Mouse (Mus musculus) fat pad, adult 2 months (tissue): ENCODE results near the gene Gm20517.

Experiments
- DNase-seq: peaks from one replicate; pipeline ENCODE4 v3.0.0-alpha.2; 2011; ENCODE audit warnings: low read depth, low spot score; ENCODE audit errors: extremely low read depth

Gm20517 gene

DNA sequence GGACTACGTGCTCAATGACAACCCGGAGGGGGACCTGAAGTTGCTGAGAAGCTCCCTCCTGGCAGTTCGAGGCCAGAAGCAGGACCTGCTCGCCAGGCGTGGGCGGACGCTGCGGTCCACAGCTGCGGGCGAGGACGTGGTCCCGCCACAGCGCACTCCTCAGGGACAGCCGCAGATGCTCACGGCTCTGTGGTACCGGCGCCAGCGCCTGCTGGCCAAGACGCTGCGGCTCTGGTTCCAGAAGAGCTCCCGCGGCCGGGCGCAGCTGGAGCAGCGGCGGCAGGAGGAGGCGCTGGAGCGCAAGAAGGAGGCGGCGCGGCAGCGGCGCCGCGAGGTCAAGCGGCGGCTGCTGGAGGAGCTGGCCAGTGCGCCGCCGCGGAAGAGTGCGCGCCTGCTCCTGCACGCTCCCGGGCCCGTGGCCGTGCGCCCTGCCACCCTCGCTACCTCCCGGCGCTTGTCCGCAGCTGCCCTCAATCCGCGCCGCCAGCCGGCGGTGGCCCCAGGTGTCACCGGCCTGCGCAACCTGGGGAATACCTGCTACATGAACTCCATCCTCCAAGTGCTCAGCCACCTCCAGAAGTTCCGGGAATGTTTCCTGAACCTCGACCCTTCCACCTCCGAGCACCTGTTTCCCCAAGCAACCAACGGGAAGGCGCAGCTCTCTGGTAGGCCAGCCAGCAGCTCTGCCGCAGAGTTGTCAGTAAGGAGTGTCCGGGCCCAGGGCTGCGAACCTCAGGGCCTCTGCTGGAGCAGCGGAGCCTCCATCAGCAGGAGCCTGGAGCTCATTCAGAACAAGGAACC, 61.1 kb downstream of the Gm20517 start:
- no peak for DNase-seq

DNA sequence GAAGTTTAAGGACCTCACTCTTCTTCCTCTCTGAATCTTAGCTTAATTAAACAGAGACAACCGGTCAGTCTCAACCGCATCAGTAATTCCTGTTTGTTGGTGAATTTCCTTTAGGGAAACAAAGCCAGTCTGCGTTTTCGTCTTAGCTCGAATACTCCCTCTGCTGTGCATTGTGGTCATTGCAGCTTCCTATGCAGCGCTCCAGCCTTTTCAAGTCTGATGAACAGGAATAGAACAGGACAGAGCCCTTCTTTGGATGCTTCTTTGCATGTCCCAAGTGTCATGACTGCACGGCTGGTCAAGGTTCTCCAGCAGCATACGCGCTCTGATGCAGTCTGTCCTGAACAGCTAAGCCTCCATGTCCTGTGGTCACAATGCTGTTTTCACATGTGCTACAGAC, 65.2 kb downstream of the Gm20517 start:
- no peak for DNase-seq

DNA sequence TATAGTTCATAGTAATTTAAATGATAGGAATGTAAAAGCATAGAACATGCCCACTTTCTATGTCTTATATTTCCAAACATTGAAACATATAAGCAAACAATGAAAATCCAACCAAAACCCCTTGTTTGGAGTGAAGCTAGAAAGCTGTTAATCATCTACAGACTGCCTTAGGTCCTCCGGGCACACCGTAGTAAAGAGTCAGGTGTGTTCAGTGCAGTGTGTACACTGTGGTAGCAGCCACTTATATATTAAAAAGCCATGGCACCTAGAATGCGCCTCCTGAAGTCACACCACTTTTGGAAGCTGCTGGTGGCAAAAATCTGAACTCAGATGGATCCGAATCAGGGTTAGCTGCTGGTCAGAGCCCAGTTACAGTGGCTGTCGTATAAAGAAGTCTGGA, 66.8 kb downstream of the Gm20517 start:
- no peak for DNase-seq

DNA sequence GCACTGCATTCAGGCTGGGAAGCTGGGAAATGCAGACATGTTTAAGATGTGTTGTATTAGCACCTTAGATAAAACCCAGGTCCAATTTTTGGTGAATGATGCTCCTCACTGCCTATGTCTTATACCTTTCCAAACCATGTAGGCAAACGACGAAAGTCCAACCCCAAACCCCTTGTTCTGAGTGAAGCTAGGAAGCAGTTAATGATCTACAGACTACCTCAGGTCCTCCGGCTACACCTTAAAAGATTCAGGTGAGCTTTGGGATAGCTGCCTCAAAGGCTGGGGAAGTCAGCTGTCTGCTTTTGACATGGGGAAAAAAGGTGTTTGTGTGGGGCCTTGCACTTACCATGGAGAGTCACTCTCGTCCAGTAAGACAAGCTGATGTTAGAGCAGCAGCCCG, 67.3 kb downstream of the Gm20517 start:
- no peak for DNase-seq

DNA sequence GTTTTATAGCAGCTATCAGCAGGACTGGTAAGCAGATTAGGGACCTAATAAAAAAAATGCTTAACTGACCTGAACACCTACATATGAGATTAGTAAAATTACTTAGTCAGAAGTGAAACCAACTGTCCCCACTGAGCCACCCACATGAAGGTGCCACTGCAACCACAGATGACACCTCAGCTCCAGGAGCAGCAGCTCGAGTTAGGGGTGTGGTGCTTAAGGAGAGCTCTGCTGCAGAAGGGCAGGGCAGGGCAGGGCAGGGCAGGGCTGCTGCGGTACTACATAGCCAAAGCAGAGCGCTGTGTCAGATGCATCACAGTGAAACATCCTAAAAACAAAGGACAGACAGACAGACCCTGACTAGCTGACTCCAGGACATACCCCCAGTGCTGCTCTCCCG, 71.4 kb downstream of the Gm20517 start:
- DNase-seq, result no peak

DNA sequence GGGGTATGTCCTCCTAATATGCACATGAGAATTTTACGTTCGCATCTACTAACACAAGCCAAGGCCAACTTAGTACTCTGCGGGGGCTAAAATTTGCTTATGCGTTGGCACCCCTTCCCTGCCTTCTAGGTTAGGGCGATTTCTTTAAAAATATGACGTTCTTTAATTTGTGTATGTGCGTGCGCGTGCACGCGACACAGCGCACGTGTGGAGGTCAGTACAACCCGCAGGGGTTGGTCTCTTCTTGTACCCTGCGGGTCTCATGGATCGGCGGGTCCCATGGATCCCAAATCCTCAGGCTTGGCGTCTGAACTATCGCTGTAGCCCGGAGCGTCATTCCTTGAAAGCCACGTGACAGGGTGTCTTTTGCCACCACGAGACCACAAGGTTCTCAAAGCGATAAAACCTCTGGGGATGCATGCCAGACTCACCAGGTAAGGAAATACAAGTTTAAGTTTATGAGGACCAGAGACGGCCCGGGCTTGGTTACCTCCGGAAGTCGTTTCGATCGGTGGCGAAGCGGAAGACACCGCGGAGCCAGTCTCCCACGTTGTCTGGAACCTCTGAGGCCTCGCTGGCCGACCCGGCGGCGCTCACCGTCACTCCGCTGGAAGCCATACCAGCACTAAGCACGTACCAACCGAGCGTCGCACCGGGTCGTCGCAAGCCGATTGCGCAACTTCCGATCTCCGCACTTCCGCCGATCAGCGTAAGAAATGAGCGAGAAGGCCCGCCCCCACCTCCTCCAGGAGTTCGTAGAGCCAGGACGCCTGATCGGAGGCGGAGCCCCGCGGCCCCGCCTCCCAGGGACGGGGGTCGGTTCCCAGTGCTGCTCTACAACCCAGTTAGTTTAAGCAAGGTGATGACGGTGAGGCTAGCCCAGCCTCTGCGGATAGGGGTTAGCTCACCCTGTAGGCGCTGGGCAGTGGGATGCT, 76.3 kb downstream of the Gm20517 start:
- DNase-seq, result peak; percentile 71

DNA sequence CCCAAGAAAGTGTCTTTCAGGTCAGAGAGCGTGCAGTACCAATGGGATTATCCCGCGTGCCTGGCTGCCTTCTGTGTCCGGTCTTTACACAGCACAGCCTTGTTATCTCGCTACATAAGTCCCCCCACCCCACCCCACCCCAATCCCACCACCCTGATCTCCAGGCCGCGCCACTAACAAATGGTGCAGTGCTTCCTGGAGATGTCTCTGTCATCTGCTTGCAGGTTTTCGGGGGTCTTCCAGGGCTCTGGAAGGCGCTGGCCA, 76.9 kb downstream of the Gm20517 start, which contains the start of gene Tomm6:
TSS of gene Tomm6 (minus strand) at position 43 of the 264 bp plus-strand sequence.
- no peak for DNase-seq

DNA sequence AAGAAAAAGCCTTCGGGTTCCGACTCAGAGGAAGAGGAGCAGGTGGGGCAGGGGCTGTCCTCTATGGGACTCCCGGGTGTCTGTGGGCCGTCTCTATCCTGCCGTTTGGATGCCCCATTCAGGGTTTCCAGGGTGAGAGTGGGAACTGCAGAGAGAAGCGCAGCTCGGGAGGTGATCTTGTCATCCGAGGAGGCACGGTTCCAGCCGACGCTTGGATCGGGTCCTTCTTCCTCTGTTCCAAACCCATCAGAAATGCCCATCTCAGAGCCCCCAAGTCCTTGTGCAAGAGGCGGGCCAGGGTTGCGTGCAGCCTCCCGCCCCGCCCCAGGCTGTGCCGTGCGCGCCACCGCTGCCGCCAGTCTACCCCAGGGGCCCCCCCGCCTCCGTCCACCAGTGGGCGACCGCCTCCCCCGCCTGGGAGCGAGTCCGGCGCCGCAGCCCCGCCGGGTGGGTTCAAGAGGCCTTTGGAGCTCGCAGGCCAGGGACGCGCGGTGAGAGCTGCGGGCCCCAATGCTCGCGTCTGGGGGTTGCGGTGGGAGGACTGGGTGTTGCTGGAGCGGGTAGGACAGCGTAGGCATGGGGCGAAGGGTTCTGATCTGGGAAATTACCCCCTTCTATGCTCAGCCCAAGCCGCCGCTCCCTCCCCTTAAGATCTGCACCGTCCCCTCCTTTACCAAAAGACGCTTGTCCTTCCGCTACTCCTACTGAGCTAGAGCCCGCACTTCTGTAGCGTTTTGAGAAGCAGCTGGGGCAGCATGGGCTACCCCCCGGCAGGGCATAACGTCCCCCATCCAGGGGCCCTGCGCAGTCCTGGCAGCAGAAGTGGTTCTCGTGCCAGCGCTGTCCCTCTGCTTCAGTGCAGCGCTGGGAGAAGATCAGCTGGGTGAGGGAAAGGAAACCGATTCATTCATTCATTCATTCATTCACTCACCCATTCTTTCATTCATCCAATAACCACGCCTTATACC, 77.5 kb downstream of the Gm20517 start, which contains the start of gene Frs3:
TSS of gene Frs3 (plus strand) at position 423 of the 968 bp plus-strand sequence.
- DNase-seq, result no peak

DNA sequence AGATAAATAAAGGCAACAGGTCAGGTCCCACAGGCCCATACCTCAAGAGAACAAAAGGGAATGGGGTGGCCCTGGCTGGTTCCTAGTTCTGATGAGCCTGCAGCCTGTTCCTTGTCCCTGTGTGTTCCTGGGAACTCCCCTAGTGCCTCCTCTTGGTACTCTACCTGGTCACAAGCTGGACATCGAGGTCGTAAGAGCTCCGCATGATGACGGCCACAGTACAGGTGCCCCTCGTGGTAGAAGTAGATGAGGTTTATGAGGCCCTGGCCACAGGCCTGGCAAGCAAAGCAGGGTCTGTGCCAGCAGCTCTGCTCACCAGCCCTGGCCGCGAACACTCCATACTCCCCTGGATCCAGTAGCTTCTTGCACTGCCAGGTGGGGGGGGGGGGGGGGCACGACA, 78.5 kb downstream of the Gm20517 start:
- DNase-seq, result no peak

DNA sequence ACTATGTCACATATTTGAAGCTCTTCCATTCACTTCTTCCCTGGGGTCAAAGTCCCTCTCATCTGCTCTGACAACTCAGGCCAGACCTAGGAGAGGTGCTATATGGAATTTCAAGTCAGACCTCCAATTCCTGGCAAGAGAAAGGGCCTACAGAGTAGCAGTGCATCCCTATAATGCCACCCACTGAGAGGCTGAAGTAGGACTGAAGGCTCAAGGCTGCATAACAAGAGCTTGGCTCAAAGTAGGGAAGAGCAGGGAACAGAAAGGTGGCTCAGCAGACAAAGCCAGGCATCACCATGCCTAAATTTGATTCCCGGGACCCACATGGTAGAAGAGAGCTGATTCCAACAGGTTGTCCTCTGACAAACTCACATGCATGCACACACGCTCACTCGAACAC, 80.3 kb downstream of the Gm20517 start:
- DNase-seq, result no peak

DNA sequence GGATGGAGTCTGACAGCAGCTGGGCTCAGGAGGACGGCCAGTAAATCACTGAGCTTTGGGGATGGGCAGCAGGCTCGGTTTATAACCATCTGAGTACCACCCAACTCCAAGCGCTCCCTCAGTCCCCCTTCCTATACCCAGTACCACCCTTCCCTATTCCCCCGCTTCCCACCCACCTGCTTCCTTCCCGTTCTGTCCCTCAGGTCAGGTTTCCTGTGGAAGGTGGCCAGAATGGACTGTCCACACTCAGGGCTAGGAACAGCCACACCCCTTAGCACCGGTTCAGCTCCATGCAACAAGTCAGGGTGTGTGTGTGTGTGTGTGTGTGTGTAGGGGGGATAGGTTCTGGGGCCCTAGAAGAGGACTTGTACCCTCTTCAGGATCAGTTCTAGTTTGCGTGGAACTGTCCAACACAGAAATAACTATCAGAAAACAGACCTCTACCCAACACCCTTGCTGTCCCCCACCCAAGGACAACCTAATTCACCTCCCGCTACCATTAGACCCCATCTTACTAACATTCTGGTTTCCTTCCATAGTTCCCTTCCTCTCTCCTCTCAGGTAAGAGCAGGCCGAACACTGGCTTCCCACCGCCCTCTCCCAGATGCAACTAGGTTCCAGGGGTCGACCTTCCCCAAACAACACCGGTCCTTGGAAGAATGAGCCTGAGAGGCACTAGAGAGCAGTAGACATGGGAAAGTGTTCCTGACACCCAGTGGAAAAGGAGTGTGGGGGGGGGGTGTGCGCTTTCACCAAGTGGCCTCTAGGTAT, 82.5 kb downstream of the Gm20517 start:
- no peak for DNase-seq

DNA sequence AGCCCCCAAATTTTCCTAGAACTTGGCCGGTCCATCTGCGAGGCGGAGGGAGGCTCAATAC, 82.9 kb downstream of the Gm20517 start, which contains the start of gene Gm21981:
TSS of gene Gm21981 (minus strand) at position 14 of the 61 bp plus-strand sequence.
- no peak for DNase-seq

DNA sequence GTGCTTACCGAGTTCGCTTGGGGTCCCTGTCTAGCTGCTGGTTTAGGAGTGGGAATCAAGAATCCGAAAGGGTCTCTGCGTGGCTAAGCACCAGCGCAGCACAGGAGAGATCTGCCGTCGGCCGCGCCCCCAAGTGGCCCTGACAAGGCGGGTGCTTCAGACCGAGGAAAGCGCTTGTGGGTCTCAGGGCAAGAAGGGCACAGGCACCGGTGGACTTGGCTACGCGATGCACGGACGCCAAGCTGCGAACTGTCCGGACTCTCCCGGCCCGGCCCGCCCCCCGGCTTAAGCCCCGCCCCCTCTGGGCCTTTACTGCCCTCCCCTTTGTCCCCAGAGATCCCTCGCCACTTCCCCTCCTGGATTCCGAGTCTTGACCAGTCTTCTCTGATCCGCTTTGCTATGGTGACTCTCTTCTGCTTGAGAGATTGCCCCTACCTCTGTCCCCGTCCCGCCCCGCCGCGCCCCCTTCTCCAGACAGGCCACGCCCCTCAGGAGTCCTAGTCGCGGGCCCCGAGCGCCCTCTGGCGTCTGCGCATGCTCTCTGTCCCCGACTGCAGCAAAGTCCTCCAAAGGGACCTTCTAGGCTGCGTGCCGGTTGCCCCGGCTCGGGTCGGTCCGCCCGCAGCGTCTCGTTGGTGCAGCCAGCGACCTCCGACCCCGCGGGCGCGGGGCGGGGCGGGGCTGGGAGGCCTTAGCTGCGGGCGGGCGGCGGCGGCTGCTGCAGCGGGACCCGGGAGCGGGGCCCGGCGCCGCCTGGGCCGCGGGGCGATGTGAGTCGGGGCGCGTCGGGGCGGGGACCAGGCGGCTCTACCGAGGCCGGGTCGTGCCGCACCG, 83.3 kb downstream of the Gm20517 start, which contains the start of gene Prickle4:
TSS of gene Prickle4 (minus strand) at position 234 of the 834 bp plus-strand sequence.
- DNase-seq, result no peak

DNA sequence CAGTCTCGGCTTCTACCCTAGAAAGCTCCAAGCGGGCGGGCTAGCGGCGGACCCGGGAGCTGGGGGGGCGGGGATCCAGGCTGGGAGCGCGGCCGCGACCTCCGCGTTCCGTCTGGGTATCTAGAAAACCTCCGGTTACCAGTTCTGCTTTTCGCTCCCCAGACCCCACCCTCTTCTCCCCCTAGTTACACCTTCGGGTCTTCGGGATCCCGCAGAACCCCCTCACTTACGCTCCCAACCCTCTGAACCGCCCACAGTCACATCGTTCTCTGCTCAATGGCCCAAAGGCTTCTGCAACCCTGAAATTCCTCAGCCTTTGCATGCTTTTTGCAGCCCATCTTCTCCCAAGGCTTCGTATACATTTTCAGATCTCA, 83.9 kb downstream of the Gm20517 start:
- no peak for DNase-seq

DNA sequence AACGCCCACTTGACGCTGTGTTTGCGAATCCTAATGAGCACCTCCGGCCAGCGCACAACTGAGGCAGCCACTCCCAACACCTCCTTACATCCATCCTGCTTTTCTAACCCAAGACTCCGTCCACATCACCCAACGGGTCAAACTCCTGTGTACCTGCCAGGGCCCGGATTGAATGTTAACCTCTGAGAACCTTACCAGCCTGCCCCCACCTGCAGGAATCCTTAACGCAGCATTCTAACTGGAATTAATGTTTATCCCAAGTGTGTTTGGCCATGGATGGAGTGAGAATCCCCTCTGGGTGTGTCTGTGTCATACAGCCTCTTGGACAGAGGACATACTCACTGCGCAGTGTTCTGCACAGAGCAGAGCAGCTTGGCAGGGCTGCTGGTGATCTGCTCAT, 86.8 kb downstream of the Gm20517 start:
- DNase-seq, result no peak

DNA sequence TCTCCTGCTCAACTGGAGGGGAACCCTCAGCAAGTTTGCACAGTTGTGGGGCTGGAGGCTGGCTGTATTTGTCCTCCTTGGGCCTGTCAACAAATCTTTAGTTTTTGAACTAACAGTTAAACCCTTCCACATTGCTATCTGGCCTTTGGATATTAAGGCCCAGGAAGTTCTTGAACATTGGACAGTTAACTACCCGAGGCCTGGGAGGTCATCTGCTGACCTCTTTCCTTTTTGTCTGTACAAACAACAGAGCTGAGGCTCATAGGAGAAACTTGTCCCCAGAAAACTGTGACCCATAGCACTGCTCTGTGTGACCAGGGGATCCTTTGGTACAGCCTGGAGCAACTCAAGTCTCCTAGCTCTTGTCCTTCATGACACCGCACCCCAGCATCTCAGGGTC, 87.7 kb downstream of the Gm20517 start:
- DNase-seq, result no peak

DNA sequence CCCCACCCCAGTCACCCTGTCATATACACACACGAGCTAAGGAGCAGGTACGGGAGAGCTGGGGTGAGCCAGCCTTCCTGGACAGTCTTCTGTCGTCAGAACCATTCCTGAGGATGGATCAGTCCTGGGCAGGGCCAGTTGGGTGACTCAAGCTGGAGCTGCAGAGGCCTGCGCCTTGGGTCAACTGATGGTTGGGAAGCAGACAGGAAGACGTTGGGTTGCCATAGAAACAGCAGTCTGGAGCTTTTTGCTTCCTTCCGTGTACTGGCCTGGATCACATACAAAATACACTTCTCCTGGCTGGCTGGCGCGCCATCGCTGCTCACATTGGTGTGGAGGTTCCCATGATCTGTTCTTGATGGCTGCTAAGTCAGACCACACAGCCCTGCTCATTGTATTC, 90.4 kb downstream of the Gm20517 start:
- no peak for DNase-seq

DNA sequence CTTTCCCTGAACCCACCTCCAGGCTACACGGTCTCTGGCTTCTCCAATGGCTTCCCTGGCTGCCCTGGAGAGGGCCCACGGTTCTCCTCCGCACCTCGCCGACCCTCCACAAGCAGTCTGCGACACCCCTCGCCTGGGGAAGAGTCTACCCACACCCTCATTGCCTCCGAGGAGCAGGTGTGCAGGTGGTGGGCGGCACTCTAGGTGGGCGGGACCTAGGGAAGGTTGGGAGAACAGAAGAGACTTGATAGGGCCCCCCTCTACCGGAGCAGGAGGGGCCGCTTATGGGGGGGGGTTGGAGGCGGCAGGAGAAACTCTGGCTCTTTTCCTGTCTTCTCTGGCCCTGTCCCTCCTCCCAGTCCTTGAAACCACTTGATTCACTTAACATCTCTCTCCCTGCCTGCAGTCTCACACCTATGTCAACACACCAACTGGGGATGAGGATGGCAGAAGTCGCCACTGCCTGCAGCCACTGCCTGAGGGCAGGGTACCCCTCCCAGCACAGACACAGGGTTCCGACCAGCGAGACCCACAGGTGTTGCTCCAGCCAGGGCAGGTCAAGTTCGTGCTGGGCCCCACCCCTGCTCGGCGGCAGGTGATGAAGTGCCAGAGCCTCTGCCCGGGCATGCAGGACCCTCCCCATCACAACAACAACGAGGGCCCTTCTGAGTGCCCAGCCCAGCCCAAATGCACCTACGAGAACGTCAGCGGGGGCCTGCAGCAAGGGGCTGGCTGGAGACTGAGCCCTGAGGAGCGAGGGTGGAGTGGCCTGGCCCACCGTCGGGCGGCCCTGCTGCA, 91.4 kb downstream of the Gm20517 start:
- no peak for DNase-seq

DNA sequence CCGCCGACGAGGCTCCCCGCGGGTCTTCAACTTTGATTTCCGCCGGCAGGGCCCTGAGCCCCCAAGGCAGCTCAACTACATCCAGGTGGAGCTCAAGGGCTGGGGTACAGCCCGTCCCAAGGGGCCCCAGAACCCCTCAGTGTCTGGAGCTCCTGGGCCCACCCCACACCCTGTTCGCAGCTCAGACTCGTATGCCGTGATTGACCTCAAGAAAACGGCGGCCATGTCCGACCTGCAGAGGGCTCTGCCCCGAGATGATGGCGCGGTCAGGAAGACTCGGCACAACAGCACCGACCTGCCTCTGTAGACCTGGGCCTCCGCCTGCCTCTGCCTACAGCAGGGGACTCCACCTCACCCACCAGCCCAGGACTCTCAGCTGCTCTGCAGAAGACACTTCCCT, 92.2 kb downstream of the Gm20517 start:
- DNase-seq, result no peak
